Mouse (Mus musculus) heart, embryonic 14.5 days (tissue): ENCODE measurements at regions not wholly inside any gene's neighbourhood (a gene's known extent, or its start where the extent isn't known, plus 50 kb on each side); places are given as distances from the start of the nearest gene placed in this dataset.
A peak's percentile ranks its signal among the peaks of the same experiment; 100 is the strongest.

Source experiments
- ATAC-seq: fragments of 200-750 bp; cut with Nextera tagmentation; 2 replicates; pipeline ENCODE4 v1.8.0; 2017; ENCODE audit warnings: low read depth, moderate TSS enrichment; ENCODE audit not compliant: insufficient number of reproducible peaks, insufficient read depth, low FRiP score
- H3K27ac ChIP-seq, 2 experiments: fragments of 200-500 bp in 1 of 2; fragments of 300-500 bp in 1 of 2; sonication (generic) in 1 of 2; replicated peaks in 1 of 2; 2 replicates each; pipeline ENCODE4 v1.5.1; 2012 to 2014; ENCODE audit warnings: low read depth in 2 of 2, low read length in 2 of 2, control low read depth in 1 of 2, mild to moderate bottlenecking in 1 of 2, mixed read lengths in 1 of 2; ENCODE audit not compliant: control insufficient read depth in 1 of 2, insufficient read depth in 1 of 2
- H3K27me3 ChIP-seq: fragments of 300-500 bp; sonication (generic); 2 replicates; pipeline ENCODE4 v1.6.1; 2014; ENCODE audit warnings: mild to moderate bottlenecking, low read length, control low read depth; ENCODE audit not compliant: control insufficient read depth, insufficient read depth
- H3K36me3 ChIP-seq: fragments of 300-500 bp; sonication (generic); 2 replicates; pipeline ENCODE4 v1.6.1; 2014; ENCODE audit warnings: mild to moderate bottlenecking, control low read depth, low read length, mixed read lengths; ENCODE audit not compliant: control insufficient read depth, insufficient read depth
- H3K4me1 ChIP-seq, 2 experiments: fragments of 200-500 bp in 1 of 2; fragments of 300-500 bp in 1 of 2; sonication (generic) in 1 of 2; 2 replicates each; pipeline ENCODE4 v1.6.1; 2012 to 2014; ENCODE audit warnings: low read length in 2 of 2, control low read depth in 1 of 2, mixed read lengths in 1 of 2; ENCODE audit not compliant: control insufficient read depth in 2 of 2, insufficient read depth in 2 of 2
- H3K4me2 ChIP-seq: fragments of 300-500 bp; sonication (generic); 2 replicates; pipeline ENCODE4 v1.6.1; 2014; ENCODE audit warnings: mild to moderate bottlenecking, low read length
- H3K4me3 ChIP-seq, 2 experiments: fragments of 200-500 bp in 1 of 2; fragments of 300-500 bp in 1 of 2; sonication (generic) in 1 of 2; 2 replicates each; pipeline ENCODE4 v1.5.1; 2012 to 2014; ENCODE audit warnings: low read length in 2 of 2, mild to moderate bottlenecking in 2 of 2, control low read depth in 1 of 2, low read depth in 1 of 2, moderate library complexity in 1 of 2; ENCODE audit not compliant: control insufficient read depth in 1 of 2, insufficient read depth in 1 of 2
- H3K9ac ChIP-seq: fragments of 300-500 bp; sonication (generic); 2 replicates; pipeline ENCODE4 v1.6.1; 2014; ENCODE audit warnings: mild to moderate bottlenecking, low read length
- H3K9me3 ChIP-seq: fragments of 300-500 bp; sonication (generic); 2 replicates; pipeline ENCODE4 v1.6.1; 2016; ENCODE audit warnings: low read length, control low read depth; ENCODE audit not compliant: control insufficient read depth
- WGBS: fragments of 180-500 bp; shearing (Covaris S2); extraction: QIAGEN DNeasy Blood & Tissue Kit; methylation state at CpG from one replicate; pipeline ENCODE4 v1.1.7; 2014; 5-methylcytosine and 5-hydroxymethylcytosine counted together

- WGBS, result 4% methylated on average over 10 of the region's 10 CpGs
- H3K9ac ChIP-seq, result 0 out of 2 replicates have a peak overlapping the region, but pooled peaks have one; percentile 8
Measured at GRCm38 (mm10) chr9:63059234-63059842, 71.6 kb upstream of the Pias1 start.

GRCm38 (mm10) chr9:63058506-63059233, 70.9 kb upstream of the Pias1 start:
- Histone ChIP-seq H3K27me3 (no peaks in the 10 kb centered on the region), H3K9ac (0 out of 2 replicates have a peak overlapping the region, but pooled peaks have one; percentile 8), H3K4me2 (peak overlapping the region; percentile 64), H3K4me1 (peaks cover 10 to 11% of the 10 kb centered on the region in 2 experiments; a peak in 3 of 4 replicates), H3K4me3 (peak overlapping the region; percentile 14 to 18; a peak in 3 of 4 replicates), H3K9me3 (peaks cover 8% of the 10 kb centered on the region), H3K27ac (no peak overlapping the region), H3K36me3 (no peaks in the 10 kb centered on the region)
- no peak for ATAC-seq
- WGBS, result 40% methylated on average over 16 of the region's 16 CpGs

More at GRCm38 (mm10) chr9:63059234-63059842, 71.6 kb upstream of the Pias1 start:
- H3K27me3 ChIP-seq, result no peaks in the 10 kb centered on the region
- H3K36me3 ChIP-seq, result no peaks in the 10 kb centered on the region
- H3K4me3 ChIP-seq, result peak overlapping the region; percentile 14 to 18
- peak overlapping the region; percentile 64 for H3K4me2 ChIP-seq
- peaks cover 10 to 11% of the 10 kb centered on the region in 2 experiments; a peak in 3 of 4 replicates for H3K4me1 ChIP-seq
- ATAC-seq, result no peak
- no peak overlapping the region for H3K27ac ChIP-seq
- peaks cover 8% of the 10 kb centered on the region for H3K9me3 ChIP-seq

- WGBS, result 81% methylated on average over 9 of the region's 9 CpGs
- Histone ChIP-seq H3K36me3 (no peaks in the 10 kb centered on the region), H3K27me3 (no peaks in the 10 kb centered on the region), H3K27ac (no peak overlapping the region), H3K9ac (no peak overlapping the region), H3K4me2 (no peak overlapping the region), H3K4me3 (no peak overlapping the region), H3K9me3 (no peaks in the 10 kb centered on the region), H3K4me1 (peaks cover 10 to 11% of the 10 kb centered on the region in 2 experiments; a peak in 3 of 4 replicates)
- no peak for ATAC-seq
Measured at GRCm38 (mm10) chr9:63056695-63057349, 69.1 kb upstream of the Pias1 start.

DNA sequence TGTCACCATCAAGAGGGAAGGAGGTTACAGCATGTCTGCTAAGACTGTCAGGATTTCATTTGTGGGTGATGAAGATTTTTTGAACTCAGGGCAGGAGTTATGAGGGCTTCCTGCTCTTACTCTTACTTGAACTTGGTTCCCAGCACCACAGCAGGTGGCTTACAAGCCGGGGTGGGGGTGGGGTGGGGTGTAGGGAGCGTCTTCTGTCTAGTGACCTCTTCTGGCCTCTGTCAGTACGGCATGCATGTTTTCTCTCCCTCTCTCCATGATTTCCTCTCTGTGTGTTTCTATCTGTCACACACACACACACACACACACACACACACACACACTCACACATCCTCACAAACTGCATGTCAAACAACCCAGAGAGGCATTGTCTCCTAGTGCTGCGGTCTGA, 64.5 kb upstream of the Pias1 start:
- no peak overlapping the region for H3K9ac ChIP-seq
- H3K9me3 ChIP-seq, result no peaks in the 10 kb centered on the region
- H3K27me3 ChIP-seq, result no peaks in the 10 kb centered on the region
- no peak for ATAC-seq
- H3K27ac ChIP-seq, result no peak overlapping the region
- no peaks in the 10 kb centered on the region for H3K36me3 ChIP-seq
- no peaks in the 10 kb centered on the region for H3K4me1 ChIP-seq
- H3K4me3 ChIP-seq, result no peak overlapping the region
- no peak overlapping the region for H3K4me2 ChIP-seq
- WGBS, result 44% methylated on average over 4 of the region's 4 CpGs

- no peaks in the 10 kb centered on the region for H3K4me1 ChIP-seq
- no peak overlapping the region for H3K27ac ChIP-seq
- ATAC-seq, result no peak
- no peak overlapping the region for H3K4me3 ChIP-seq
- H3K4me2 ChIP-seq, result no peak overlapping the region
- no peaks in the 10 kb centered on the region for H3K27me3 ChIP-seq
- H3K9me3 ChIP-seq, result no peaks in the 10 kb centered on the region
- H3K36me3 ChIP-seq, result no peaks in the 10 kb centered on the region
- 84% methylated on average over 4 of the region's 4 CpGs for WGBS
- H3K9ac ChIP-seq, result no peak overlapping the region
Measured at GRCm38 (mm10) chr9:63051631-63052030, 63.9 kb upstream of the Pias1 start.

DNA sequence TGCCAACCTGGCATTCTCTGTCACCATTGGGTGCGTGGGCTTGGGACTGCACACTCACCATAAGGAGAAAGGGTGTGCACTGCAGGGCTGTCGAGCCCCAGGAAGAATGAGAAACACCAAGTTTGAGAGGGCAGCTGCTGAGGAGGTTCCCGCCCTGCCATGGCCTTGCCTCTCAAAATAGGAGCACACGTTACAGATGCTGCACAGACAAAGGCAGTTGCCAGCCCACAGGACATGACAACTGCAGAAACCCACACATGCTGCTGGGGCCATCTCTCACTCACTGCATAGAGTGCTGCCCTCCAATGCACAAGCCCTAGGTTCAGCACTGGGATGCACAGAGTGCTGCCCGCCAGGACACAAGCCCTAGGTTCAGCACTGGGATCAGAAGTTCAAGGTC, 61.6 kb upstream of the Pias1 start:
- no peaks in the 10 kb centered on the region for H3K36me3 ChIP-seq
- no peak overlapping the region for H3K4me2 ChIP-seq
- no peak for ATAC-seq
- H3K27ac ChIP-seq, result no peak overlapping the region
- 81% methylated on average over 5 of the region's 5 CpGs for WGBS
- no peak overlapping the region for H3K4me3 ChIP-seq
- H3K9me3 ChIP-seq, result no peaks in the 10 kb centered on the region
- H3K4me1 ChIP-seq, result no peaks in the 10 kb centered on the region
- H3K27me3 ChIP-seq, result no peaks in the 10 kb centered on the region
- H3K9ac ChIP-seq, result no peak overlapping the region

DNA sequence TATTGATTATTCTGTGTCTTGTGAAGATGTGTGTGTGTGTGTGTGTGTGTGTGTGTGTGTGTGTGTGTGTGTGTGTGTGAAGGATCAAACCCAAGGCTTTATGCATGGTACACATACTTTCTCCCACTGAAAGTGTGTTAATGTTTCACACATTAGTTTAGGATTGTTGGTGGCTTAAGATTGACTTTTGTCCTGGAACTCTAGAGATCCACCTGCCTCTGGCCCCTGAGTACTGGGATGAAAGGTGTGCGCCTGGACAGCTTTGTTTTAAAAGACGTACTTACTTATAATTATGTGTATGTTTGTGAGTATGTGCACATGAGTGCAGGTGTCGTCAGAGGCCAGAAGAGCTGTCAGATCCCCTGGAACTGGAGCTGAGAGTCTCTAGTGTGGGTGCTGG, 59.3 kb upstream of the Pias1 start:
- Histone ChIP-seq H3K4me2 (no peak overlapping the region), H3K9ac (no peak overlapping the region), H3K4me1 (no peaks in the 10 kb centered on the region; a peak in 2 of 4 replicates), H3K27ac (no peak overlapping the region), H3K36me3 (no peaks in the 10 kb centered on the region), H3K9me3 (no peaks in the 10 kb centered on the region), H3K4me3 (no peak overlapping the region), H3K27me3 (no peaks in the 10 kb centered on the region)
- WGBS, result 77% methylated on average over 3 of the region's 3 CpGs
- ATAC-seq, result no peak
